Mouse (Mus musculus): ENCODE results near the gene St8sia2.

- no peak for TF ChIP-seq HCFC1 (IDR thresholded peaks at IDR 0.05; ENCODE audit: borderline replicate concordance, insufficient read depth, low read length)
- no peak for TF ChIP-seq MAFK (IDR thresholded peaks at IDR 0.05; ENCODE audit: insufficient read depth, low read depth, low read length)
- TF ChIP-seq ZNF384 (IDR thresholded peaks at IDR 0.05; ENCODE audit: low read depth, low read length) = no peak
- TF ChIP-seq ZC3H11A (IDR thresholded peaks at IDR 0.05; ENCODE audit: borderline replicate concordance, low read depth, low read length) = no peak
- no peak for TF ChIP-seq CHD2 (IDR thresholded peaks at IDR 0.05; ENCODE audit: low read depth, low read length)
Measured at GRCm38 (mm10) chr7:73941640-73942039, 71.8 kb downstream of the St8sia2 start.

All from ES-E14 (cell line).